Mouse (Mus musculus): ENCODE measurements around the gene Apod. TPM values are rescaled to one million over a fixed set of nuclear protein-coding genes. Genes with fewer than 3 reads are reported as not detected.

Apod gene
- total and polyA plus RNA-seq, 2 experiments from 2014 or later = 79.0 to 226 TPM

GRCm38 (mm10) chr16:31286801-31287488 is 27.7 kb downstream of the Apod start:
- H3K4me2 ChIP-seq (ENCODE audit: low read depth, low read length, poor library complexity, severe bottlenecking) = no peak overlapping the region
- no peaks in the 10 kb centered on the region for H3K36me3 ChIP-seq (ENCODE audit: insufficient read depth, low read length)
- H3K9me3 ChIP-seq (ENCODE audit: low read length) = no peaks in the 10 kb centered on the region
- TF ChIP-seq CTCF (IDR thresholded peaks at IDR 0.05) = no peak
- H3K27me3 ChIP-seq (ENCODE audit: insufficient read depth, low read length) = no peaks in the 10 kb centered on the region
- DNase-seq (ENCODE audit: low spot score) (no peak), ATAC-seq (ENCODE audit: low FRiP score) (no peak)
- WGBS = 95% methylated on average over 11 of the region's 11 CpGs
- no peak overlapping the region for H3K4me3 ChIP-seq (ENCODE audit: low read depth, low read length)
- H3K27ac ChIP-seq (ENCODE audit: low read depth, low read length) = no peak overlapping the region
- no peaks in the 10 kb centered on the region for H3K4me1 ChIP-seq (ENCODE audit: insufficient read depth, low read length)
- no peak overlapping the region for H3K9ac ChIP-seq (replicated peaks; ENCODE audit: low read length, poor library complexity, severe bottlenecking)

GRCm38 (mm10) chr16:31281981-31282380 is 32.6 kb downstream of the Apod start:
- no peak for TF ChIP-seq CTCF (IDR thresholded peaks at IDR 0.05)
- no peak overlapping the region for H3K27ac ChIP-seq (ENCODE audit: low read depth, low read length)
- no peak overlapping the region for H3K4me3 ChIP-seq (ENCODE audit: low read depth, low read length)
- DNase-seq (ENCODE audit: low spot score) = no peak
- H3K27me3 ChIP-seq (ENCODE audit: insufficient read depth, low read length) = no peaks in the 10 kb centered on the region
- H3K9ac ChIP-seq (replicated peaks; ENCODE audit: low read length, poor library complexity, severe bottlenecking) = no peak overlapping the region
- ATAC-seq (ENCODE audit: low FRiP score) = no peak
- no peaks in the 10 kb centered on the region for H3K9me3 ChIP-seq (ENCODE audit: low read length)
- WGBS = 77% methylated on average over 2 of the region's 2 CpGs
- no peaks in the 10 kb centered on the region for H3K36me3 ChIP-seq (ENCODE audit: insufficient read depth, low read length)
- no peak overlapping the region for H3K4me2 ChIP-seq (ENCODE audit: low read depth, low read length, poor library complexity, severe bottlenecking)
- no peaks in the 10 kb centered on the region for H3K4me1 ChIP-seq (ENCODE audit: insufficient read depth, low read length)

- no peaks in the 10 kb centered on the region for H3K36me3 ChIP-seq (ENCODE audit: insufficient read depth, low read length)
- no peak for TF ChIP-seq CTCF (IDR thresholded peaks at IDR 0.05)
- DNase-seq (ENCODE audit: low spot score) (no peak), ATAC-seq (ENCODE audit: low FRiP score) (no peak)
- H3K4me2 ChIP-seq (ENCODE audit: low read depth, low read length, poor library complexity, severe bottlenecking) = no peak overlapping the region
- 85% methylated on average over 4 of the region's 4 CpGs for WGBS
- H3K9ac ChIP-seq (replicated peaks; ENCODE audit: low read length, poor library complexity, severe bottlenecking) = no peak overlapping the region
- H3K27me3 ChIP-seq (ENCODE audit: insufficient read depth, low read length) = no peaks in the 10 kb centered on the region
- H3K4me3 ChIP-seq (ENCODE audit: low read depth, low read length) = no peak overlapping the region
- H3K9me3 ChIP-seq (ENCODE audit: low read length) = no peaks in the 10 kb centered on the region
- H3K27ac ChIP-seq (ENCODE audit: low read depth, low read length) = no peak overlapping the region
- H3K4me1 ChIP-seq (ENCODE audit: insufficient read depth, low read length) = no peaks in the 10 kb centered on the region
Measured at GRCm38 (mm10) chr16:31280176-31280575, 34.4 kb downstream of the Apod start.

GRCm38 (mm10) chr16:31278581-31278980 is 36.0 kb downstream of the Apod start:
- Histone ChIP-seq H3K4me3 (ENCODE audit: low read depth, low read length) (no peak overlapping the region), H3K36me3 (ENCODE audit: insufficient read depth, low read length) (no peaks in the 10 kb centered on the region), H3K9ac (replicated peaks; ENCODE audit: low read length, poor library complexity, severe bottlenecking) (no peak overlapping the region), H3K27me3 (ENCODE audit: insufficient read depth, low read length) (no peaks in the 10 kb centered on the region), H3K4me1 (ENCODE audit: insufficient read depth, low read length) (no peaks in the 10 kb centered on the region), H3K9me3 (ENCODE audit: low read length) (no peaks in the 10 kb centered on the region), H3K27ac (ENCODE audit: low read depth, low read length) (no peak overlapping the region), H3K4me2 (ENCODE audit: low read depth, low read length, poor library complexity, severe bottlenecking) (no peak overlapping the region)
- TF ChIP-seq CTCF (IDR thresholded peaks at IDR 0.05) = no peak
- DNase-seq (ENCODE audit: low spot score) (no peak), ATAC-seq (ENCODE audit: low FRiP score) (no peak)
- WGBS = 71% methylated on average over 6 of the region's 6 CpGs

- ATAC-seq (ENCODE audit: low FRiP score) (no peak), DNase-seq (ENCODE audit: low spot score) (no peak)
- TF ChIP-seq CTCF (IDR thresholded peaks at IDR 0.05) = no peak
- Histone ChIP-seq H3K36me3 (ENCODE audit: insufficient read depth, low read length) (no peaks in the 10 kb centered on the region), H3K27ac (ENCODE audit: low read depth, low read length) (no peak overlapping the region), H3K4me1 (ENCODE audit: insufficient read depth, low read length) (peaks cover 5% of the 10 kb centered on the region; the same call in 1 of the 2 replicates), H3K4me2 (ENCODE audit: low read depth, low read length, poor library complexity, severe bottlenecking) (no peak overlapping the region), H3K9ac (replicated peaks; ENCODE audit: low read length, poor library complexity, severe bottlenecking) (no peak overlapping the region), H3K4me3 (ENCODE audit: low read depth, low read length) (no peak overlapping the region), H3K9me3 (ENCODE audit: low read length) (no peaks in the 10 kb centered on the region), H3K27me3 (ENCODE audit: insufficient read depth, low read length) (no peaks in the 10 kb centered on the region)
- WGBS = 73% methylated on average over 2 of the region's 2 CpGs
Measured at GRCm38 (mm10) chr16:31278081-31278480, 36.5 kb downstream of the Apod start.

GRCm38 (mm10) chr16:31276962-31277361 is 37.6 kb downstream of the Apod start:
- Histone ChIP-seq H3K27ac (ENCODE audit: low read depth, low read length) (no peak overlapping the region), H3K4me3 (ENCODE audit: low read depth, low read length) (no peak overlapping the region), H3K27me3 (ENCODE audit: insufficient read depth, low read length) (no peaks in the 10 kb centered on the region), H3K36me3 (ENCODE audit: insufficient read depth, low read length) (no peaks in the 10 kb centered on the region), H3K9ac (replicated peaks; ENCODE audit: low read length, poor library complexity, severe bottlenecking) (no peak overlapping the region), H3K4me1 (ENCODE audit: insufficient read depth, low read length) (peaks cover 11% of the 10 kb centered on the region), H3K9me3 (ENCODE audit: low read length) (no peaks in the 10 kb centered on the region), H3K4me2 (ENCODE audit: low read depth, low read length, poor library complexity, severe bottlenecking) (no peak overlapping the region)
- 91% methylated on average over 7 of the region's 7 CpGs for WGBS
- TF ChIP-seq CTCF (IDR thresholded peaks at IDR 0.05) = no peak
- ATAC-seq (ENCODE audit: low FRiP score) (no peak), DNase-seq (ENCODE audit: low spot score) (no peak)

Data from midbrain, postnatal 0 days (tissue).